Mouse (Mus musculus) heart, adult 2 months (tissue): ENCODE results near the gene Drg1. TPM values are rescaled to one million over a fixed set of nuclear protein-coding genes. Genes with fewer than 3 reads are reported as not detected.
"Not testable (repeated sequence)": the region's sequence is repeated elsewhere in the genome, so short reads cannot be mapped to it uniquely, and the experiment has no call there.

Experiments used
- DNase-seq, 2 experiments: peaks; one replicate each; pipeline ENCODE4 v3.0.0; 2021
- H3K27ac ChIP-seq: fragments of 200-600 bp; 2 replicates; pipeline ENCODE4 v1.8.1; 2022
- H3K27me3 ChIP-seq: fragments of 200-500 bp; 2 replicates; pipeline ENCODE4 v1.6.1; 2012; ENCODE audit warnings: mild to moderate bottlenecking, low read length, inconsistent platforms, mixed read lengths; ENCODE audit not compliant: control insufficient read depth, insufficient read depth
- H3K36me3 ChIP-seq: fragments of 200-500 bp; 2 replicates; pipeline ENCODE4 v1.6.1; 2012; ENCODE audit warnings: low read length, inconsistent platforms; ENCODE audit not compliant: control insufficient read depth, insufficient read depth
- H3K4me1 ChIP-seq: fragments of 200-500 bp; 2 replicates; pipeline ENCODE4 v1.6.1; 2011; ENCODE audit warnings: low read length; ENCODE audit not compliant: control insufficient read depth, insufficient read depth
- H3K4me3 ChIP-seq: fragments of 200-600 bp; 2 replicates; pipeline ENCODE4 v1.8.1; 2022
- H3K79me2 ChIP-seq: fragments of 200-500 bp; replicated peaks from 2 replicates; pipeline ENCODE4 v1.6.1; 2012; ENCODE audit warnings: mild to moderate bottlenecking, inconsistent platforms, low read length, moderate library complexity, mixed read lengths; ENCODE audit not compliant: control insufficient read depth, insufficient read depth
- H3K9ac ChIP-seq: fragments of 200-500 bp; 2 replicates; pipeline ENCODE4 v1.6.1; 2012; ENCODE audit warnings: low read depth, mild to moderate bottlenecking, control low read depth, inconsistent platforms, low read length, mixed read lengths
- CTCF ChIP-seq: fragments of 200-600 bp; IDR thresholded peaks from 2 replicates; pipeline ENCODE4 v1.8.1; 2022; ENCODE audit warnings: antibody characterized with exemption, mild to moderate bottlenecking, moderate library complexity
- EP300 ChIP-seq: fragments of 200-500 bp; IDR thresholded peaks from 2 replicates; pipeline ENCODE4 v1.6.1; 2011; ENCODE audit warnings: low read depth, low read length, control low read depth; ENCODE audit not compliant: insufficient read depth
- POLR2A ChIP-seq: fragments of 200-500 bp; IDR thresholded peaks from 2 replicates; pipeline ENCODE4 v1.6.1; 2011; ENCODE audit warnings: mild to moderate bottlenecking, low read depth, low read length, control low read depth; ENCODE audit not compliant: insufficient read depth
- WGBS: fragments of 180-500 bp; shearing (Covaris S2); methylation state at CpG from one replicate; pipeline ENCODE4 v1.1.7; 2018; 5-methylcytosine and 5-hydroxymethylcytosine counted together
- intact Hi-C: fragments of 180-260 bp; cut with DNase I; formaldehyde crosslinking; loops from one replicate; pipeline ENCODE4 v1.15.1; 2025
- polyA plus RNA-seq: library from polyadenylated mRNA; depleted of rRNA; stranded (reverse); fragments of >200 nt; gene quantifications from 2 replicates; pipeline ENCODE4 v1.2.3, GENCODE M21; 2012
- total RNA-seq, 2 experiments: library from RNA; stranded (reverse); gene quantifications; 2 replicates each; pipeline ENCODE4 v1.2.3; 2021

The Drg1 gene
- total and polyA plus RNA-seq, 3 experiments, result 19.9 to 61.7 (median 59.0) TPM

DNA sequence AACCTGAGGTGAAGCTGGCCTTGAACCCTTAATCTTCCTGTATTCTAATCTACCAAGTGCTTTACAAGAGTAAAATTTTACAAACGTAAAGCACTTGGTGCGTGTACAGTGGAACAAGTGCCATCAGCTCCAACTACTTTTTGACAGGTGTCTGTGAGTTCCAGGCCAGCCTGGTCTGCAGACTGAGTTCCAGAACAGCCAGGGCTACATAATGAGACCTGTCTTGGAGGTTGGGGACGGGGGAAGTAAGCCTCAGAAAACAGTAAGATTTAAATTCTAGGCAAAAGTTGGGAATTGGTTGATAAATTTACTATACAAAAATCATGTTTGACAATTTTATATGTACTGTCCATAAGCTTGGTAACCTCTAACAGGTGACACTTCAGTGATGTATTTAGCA, 61.0 kb downstream of the Drg1 start:
- H3K36me3 ChIP-seq, result peaks cover 5% of the 10 kb centered on the region
- H3K79me2 ChIP-seq, result peaks cover 5% of the 10 kb centered on the region; the same call in 1 of the 2 replicates
- no peak overlapping the region for H3K9ac ChIP-seq
- no peaks in the 10 kb centered on the region for H3K27me3 ChIP-seq
- H3K4me1 ChIP-seq, result peaks cover 2% of the 10 kb centered on the region
- no peak for DNase-seq
- 76% methylated on average over 3 of the region's 3 CpGs for WGBS
- intact Hi-C loops, result no loop called here
- TF ChIP-seq POLR2A, result no peak
- no peak for TF ChIP-seq EP300
- no peak for TF ChIP-seq CTCF
- no peak overlapping the region for H3K27ac ChIP-seq
- H3K4me3 ChIP-seq, result no peak overlapping the region

DNA sequence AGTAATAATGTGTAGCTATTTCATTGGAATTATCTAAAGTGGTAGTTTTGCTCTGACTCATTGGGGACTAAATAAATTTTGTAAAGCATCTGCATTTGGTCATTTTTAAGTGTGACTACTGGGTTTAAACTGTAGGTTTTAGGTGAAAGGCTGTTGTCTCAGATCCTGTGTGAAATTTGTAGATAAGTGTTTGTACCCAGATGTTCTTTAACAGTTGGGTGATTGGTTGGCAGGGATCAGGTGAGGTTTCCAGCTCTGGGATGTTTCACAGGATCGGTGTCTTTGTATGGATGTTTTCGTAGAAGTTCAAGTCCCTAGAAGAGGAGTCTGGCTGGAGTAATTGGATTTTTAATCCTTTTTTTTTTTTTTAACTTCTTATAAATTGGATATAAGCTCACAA, 62.4 kb downstream of the Drg1 start:
- DNase-seq, result no peak
- Histone ChIP-seq H3K79me2 (peaks cover 5% of the 10 kb centered on the region; the same call in 1 of the 2 replicates), H3K4me3 (no peak overlapping the region), H3K36me3 (peaks cover 5% of the 10 kb centered on the region), H3K4me1 (peaks cover 2% of the 10 kb centered on the region), H3K27ac (no peak overlapping the region), H3K27me3 (no peaks in the 10 kb centered on the region), H3K9ac (no peak overlapping the region)
- 76% methylated on average over 2 of the region's 2 CpGs for WGBS
- intact Hi-C loops, result loop anchor here (5.0 kb wide), 3 partner anchors 64 to 709 kb away; partner anchors contain the start of genes Drg1 and Slc35e4
- TF ChIP-seq POLR2A (no peak), CTCF (no peak), EP300 (no peak)

- peak; percentile 67 to 68 for DNase-seq
- Histone ChIP-seq H3K79me2 (peaks cover 5% of the 10 kb centered on the region; the same call in 1 of the 2 replicates), H3K36me3 (peaks cover 5% of the 10 kb centered on the region), H3K4me1 (peaks cover 2% of the 10 kb centered on the region), H3K27ac (no peak overlapping the region; the same call in 1 of the 2 replicates), H3K9ac (peak overlapping the region; percentile 74), H3K27me3 (no peaks in the 10 kb centered on the region), H3K4me3 (peak overlapping the region; percentile 30)
- no peak for TF ChIP-seq POLR2A
- no peak for TF ChIP-seq EP300
- no peak for TF ChIP-seq CTCF
- under 1% methylated on average over 51 of the region's 57 CpGs for WGBS
- intact Hi-C loops, result loop anchor here (5.0 kb wide), 3 partner anchors 64 to 709 kb away; partner anchors contain the start of genes Drg1 and Slc35e4
These were observed 63.3 kb downstream of the Drg1 start for GRCm38 (mm10) chr11:3202781-3203441.

GRCm38 (mm10) chr11:3202231-3202701, 63.9 kb downstream of the Drg1 start, which contains the start of gene Eif4enif1:
Gene Eif4enif1, plus strand, starts transcription at chr11:3202392.
- intact Hi-C loops, result loop anchor here (5.0 kb wide), 3 partner anchors 65 to 710 kb away; partner anchors contain the start of genes Drg1 and Slc35e4
- Histone ChIP-seq H3K27me3 (no peaks in the 10 kb centered on the region), H3K79me2 (peaks cover 5% of the 10 kb centered on the region; the same call in 1 of the 2 replicates), H3K4me1 (peaks cover 2% of the 10 kb centered on the region), H3K27ac (peak within 1 kb of the TSS; percentile 61), H3K9ac (peak within 1 kb of the TSS; percentile 87), H3K36me3 (peaks cover 4% of the 10 kb centered on the region), H3K4me3 (peak within 1 kb of the TSS; percentile 30)
- WGBS, result under 1% methylated on average over 40 of the region's 57 CpGs
- TF ChIP-seq POLR2A (no peak), CTCF (no peak), EP300 (no peak)
- peak; percentile 94 to 96 for DNase-seq

- H3K27me3 ChIP-seq, result no peaks in the 10 kb centered on the region
- H3K36me3 ChIP-seq, result peaks cover 2% of the 10 kb centered on the region; the same call in 1 of the 2 replicates
- 4% methylated on average over 16 of the region's 16 CpGs for WGBS
- peak overlapping the region; percentile 61 for H3K27ac ChIP-seq
- H3K9ac ChIP-seq, result peak overlapping the region; percentile 87
- TF ChIP-seq CTCF, result no peak
- TF ChIP-seq POLR2A, result no peak
- TF ChIP-seq EP300, result no peak
- intact Hi-C loops, result loop anchor here (5.0 kb wide), 3 partner anchors 66 to 711 kb away; partner anchors contain the start of genes Drg1 and Slc35e4
- H3K4me1 ChIP-seq, result peaks cover 2% of the 10 kb centered on the region
- H3K4me3 ChIP-seq, result peak overlapping the region; percentile 14
- DNase-seq, result peak; percentile 8 to 21
- H3K79me2 ChIP-seq, result 0 out of 2 replicates have a peak, but pooled peaks cover 2% of the 10 kb centered on the region
These were observed 64.6 kb downstream of the Drg1 start for GRCm38 (mm10) chr11:3201326-3202230.

DNA sequence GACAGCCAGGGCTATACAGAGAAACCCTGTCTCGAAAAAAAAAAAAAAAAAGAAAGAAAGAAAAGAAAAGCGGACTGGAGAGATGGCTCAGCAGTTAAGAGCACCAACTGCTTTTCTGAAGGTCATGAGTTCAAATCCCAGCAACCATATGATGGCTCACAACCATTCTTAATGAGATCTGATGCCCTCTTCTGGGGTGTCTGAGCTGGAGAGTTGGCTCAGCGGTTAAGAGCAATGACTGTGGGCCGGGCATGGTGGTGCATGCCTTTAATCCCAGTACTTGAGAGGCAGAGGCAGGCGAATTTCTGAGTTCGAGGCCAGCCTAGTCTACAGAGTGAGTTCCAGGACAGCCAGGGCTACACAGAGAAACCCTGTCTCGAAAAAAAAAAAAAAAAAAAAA, 65.6 kb downstream of the Drg1 start:
- intact Hi-C loops, result loop anchor here (5.0 kb wide), 3 partner anchors 67 to 712 kb away; partner anchors contain the start of genes Drg1 and Slc35e4
- H3K27ac ChIP-seq, H3K4me3 ChIP-seq, H3K27me3 ChIP-seq, H3K36me3 ChIP-seq, DNase-seq, H3K9ac ChIP-seq, H3K4me1 ChIP-seq, H3K79me2 ChIP-seq: not testable (repeated sequence)
- WGBS, result 86% methylated on average over 6 of the region's 7 CpGs
